Mouse (Mus musculus) yolk sac, embryonic 10.5 days (tissue): ENCODE results near the gene Trim30a.
A peak's percentile ranks its signal among the peaks of the same experiment; 100 is the strongest.
"Not testable (repeated sequence)": the region's sequence is repeated elsewhere in the genome, so short reads cannot be mapped to it uniquely, and the experiment has no call there.

Experiments used
- DNase-seq: peaks from one replicate; pipeline ENCODE4 v3.0.0-alpha.2; 2017; ENCODE audit warnings: low spot score

Gene Trim30a

DNA sequence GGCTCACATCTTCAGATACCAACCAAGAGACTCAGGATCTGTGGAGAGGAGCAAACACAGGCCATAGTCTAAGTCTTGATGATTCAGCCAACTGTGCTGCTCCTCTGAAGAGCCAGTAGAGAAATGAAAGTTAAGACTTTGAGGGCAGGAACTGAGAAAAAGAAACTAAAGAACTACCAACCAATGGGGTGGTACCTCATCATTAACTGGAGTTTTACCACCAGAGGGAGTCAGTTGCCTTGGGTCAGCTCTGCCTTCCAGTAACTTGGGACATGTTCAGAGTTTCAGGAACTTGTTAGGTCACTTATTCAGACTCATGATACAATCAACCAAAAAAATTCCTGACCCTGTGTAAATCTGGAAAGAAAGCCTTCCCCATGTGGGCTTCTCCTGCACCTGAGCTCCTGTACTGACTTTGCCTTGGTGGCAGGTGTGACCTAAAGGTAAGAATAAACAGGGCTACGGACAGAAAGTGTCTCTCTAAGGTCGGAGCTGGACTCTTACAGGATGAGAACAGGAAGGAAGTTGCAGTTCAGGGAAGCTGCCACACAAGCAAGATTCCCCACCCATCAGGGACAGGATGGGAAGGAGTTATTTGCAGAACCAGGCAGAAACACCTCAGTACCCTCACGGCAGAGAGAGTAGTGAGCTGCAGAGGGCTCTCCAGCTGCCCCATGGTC lies at the start of gene Trim30a:
Gene Trim30a, minus strand, starts transcription at position 129 of the 680 bp plus-strand sequence.
- DNase-seq: peak; percentile 8

DNA sequence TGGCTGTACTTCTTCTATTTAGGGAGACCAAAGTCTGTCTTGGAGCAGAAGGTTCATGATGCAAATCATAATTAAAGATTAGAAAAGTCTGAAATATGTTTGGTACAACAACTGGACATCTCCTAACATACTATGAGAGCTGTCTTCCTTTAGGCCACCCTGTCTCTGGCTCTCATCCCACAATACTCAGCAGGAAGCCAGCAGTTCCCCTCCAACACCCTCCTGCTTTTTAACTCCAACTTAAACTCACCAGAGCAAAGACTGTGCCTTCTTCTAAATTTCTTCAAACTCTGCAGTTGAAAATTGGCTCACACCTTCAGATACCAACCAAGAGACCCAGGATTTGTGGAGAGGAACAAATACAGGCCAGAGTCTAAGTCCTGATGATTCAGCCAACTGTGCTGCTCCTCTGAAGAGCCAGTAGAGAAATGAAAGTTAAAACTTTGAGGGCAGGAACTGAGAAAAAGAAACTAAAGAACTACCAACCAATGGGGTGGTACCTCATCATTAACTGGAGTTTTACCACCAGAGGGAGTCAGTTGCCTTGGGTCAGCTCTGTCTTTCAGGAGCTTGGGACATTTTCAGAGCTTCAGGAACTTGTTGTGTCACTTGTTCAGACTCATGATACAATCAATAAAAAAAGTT lies 42.5 kb upstream of the Trim30a start, which contains the start of gene Trim30d:
Gene Trim30d, minus strand, starts transcription at position 429 of the 645 bp plus-strand sequence.
- DNase-seq: not testable (repeated sequence)

DNA sequence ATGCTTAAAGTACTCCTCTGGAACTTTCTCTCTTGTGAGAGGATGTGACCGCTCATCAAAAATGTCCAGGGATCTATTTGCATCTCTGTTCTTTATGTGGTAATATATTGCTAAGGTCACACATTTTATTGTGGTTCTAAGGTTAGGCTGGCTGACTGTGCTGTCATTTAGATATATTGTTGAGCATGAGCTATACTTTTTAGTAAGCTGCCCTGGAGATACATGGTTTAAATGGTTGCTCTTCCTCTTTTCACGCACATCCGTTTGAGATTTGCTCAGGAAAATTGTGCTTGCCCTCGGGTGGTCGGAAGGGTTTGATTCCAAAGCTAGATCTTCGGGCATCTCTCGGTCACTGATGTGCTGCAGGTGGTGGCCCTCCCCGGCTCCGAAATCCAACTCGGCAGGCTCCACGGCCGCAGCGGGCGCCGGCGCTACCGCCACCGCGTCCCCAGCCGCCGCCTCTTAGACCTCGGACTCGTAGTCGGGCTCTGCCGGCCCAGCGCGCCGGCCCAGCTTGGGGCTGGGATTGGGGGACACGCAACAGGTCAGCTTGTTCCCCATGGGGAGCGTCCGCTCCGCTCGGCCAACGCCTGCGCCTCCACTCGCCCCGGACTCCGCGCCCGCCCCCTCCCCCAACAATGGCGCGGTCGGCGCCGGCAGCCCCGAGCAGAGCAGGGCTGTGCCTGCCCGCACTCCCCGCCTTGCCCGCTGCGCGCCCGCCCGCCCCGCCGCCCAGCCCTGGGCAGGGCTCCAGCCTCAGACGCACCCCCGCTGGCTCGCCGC lies 36.8 kb upstream of the Trim30a start:
- DNase-seq: peak; percentile 26

DNA sequence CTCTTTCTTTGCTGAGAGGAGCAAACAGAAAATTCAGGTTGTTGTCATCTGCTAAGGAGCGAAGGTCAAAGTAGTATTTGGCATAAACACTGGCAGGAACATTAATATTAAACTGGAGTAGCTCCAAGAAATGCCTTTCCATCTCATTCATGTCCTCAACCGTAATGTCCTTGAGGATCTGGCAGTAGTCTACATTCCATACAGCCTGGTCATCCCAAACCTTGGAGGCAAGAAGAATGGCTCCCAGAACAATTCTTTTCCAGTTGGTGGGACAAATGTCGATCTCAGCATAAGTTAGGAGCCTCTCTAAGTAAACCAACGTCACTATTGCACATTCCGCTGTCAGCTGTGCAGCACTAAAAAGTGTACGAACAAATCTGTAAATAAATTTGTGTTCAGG lies 36.2 kb upstream of the Trim30a start:
- DNase-seq: not testable (repeated sequence)

DNA sequence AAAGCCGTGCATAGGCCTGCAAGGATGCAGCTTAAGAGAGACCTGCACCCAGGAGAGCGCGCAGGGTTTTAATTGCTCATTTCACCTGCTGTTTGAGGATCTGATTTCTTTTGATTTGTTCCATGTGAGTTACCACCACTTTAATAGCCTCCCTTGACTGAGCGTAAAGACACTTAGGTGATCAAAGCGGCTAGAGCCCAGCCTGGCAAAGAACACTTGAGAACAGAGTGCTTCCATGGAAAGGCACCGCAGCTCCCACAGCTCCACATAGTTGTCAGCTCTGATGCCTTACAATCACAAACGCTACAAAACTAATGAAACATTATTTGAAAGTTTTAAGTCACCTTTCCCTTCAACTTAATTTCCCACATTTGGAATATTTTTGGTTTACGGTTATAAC lies 34.5 kb upstream of the Trim30a start:
- not testable (repeated sequence) for DNase-seq

DNA sequence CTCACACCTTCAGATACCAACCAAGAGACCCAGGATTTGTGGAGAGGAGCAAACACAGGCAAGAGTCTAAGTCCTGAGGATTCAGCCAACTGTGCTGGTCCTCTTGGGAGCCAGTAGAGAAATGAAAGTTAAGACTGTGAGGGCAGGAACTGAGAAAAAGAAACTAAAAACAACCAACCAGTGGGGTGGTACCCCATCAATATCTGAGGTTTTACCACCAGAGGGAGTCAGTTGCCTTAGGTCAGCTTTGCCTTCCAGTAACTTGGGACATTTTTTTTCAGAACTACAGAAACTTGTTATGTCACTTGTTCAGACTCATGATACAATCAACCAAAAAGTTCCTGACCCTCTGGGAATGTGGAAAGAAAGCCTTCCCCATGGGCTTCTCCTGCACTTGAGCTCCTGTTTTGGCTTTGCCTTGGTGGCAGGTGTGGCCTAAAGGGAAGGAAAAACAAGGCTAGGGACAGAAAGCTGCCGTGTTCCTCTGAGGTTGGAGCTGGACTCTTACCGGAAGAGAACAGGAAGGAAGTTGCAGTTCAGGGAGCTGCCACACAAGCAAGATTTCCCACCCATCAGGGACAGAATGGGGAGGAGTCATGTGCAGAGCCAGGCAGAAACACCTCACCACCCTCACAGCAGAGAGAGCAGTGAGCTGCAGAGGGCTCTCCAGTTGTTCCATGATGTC lies 18.9 kb downstream of the Trim30a start:
- peak; percentile 26 for DNase-seq

DNA sequence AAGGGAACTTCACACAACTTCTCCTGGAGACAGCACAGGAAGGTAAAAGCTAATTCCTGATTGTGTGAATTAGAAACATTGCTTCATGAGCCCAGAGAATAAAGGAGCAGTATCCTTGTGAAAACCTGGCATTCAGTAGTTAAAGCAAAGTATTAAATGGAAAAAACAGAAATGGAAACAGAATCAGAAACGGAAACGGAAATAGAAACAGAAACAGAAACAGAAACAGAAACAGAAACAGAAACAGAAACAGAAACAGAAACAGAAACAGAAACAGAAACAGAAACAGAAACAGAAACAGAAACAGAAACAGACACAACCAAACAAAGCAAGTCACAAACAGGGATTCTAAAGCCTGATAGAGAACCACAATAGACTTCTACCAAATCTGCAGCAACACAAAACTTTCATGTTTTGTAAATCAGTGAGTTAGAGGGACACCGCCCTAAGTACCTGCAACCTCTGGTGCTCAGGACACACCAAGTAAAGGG lies 60.5 kb downstream of the Trim30a start:
- DNase-seq: no peak

DNA sequence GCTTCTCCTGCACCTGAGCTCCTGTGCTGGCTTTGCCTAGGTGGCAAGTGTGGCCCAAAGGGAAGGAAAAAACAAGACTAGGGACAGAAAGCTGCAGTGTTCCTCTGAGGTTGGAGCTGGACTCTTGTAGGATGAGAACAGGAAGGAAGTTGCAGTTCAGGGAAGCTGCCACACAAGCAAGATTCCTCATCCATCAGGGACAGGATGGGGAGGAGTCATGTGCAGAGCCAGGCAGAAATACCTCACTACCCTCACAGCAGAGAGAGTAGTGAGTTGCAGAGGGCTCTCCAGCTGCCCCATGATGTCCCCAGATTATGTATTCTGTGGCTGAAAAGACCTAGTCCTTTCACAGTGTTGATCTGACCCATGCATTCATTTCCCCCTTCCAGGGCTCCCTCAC lies 63.9 kb downstream of the Trim30a start:
- DNase-seq: no peak

DNA sequence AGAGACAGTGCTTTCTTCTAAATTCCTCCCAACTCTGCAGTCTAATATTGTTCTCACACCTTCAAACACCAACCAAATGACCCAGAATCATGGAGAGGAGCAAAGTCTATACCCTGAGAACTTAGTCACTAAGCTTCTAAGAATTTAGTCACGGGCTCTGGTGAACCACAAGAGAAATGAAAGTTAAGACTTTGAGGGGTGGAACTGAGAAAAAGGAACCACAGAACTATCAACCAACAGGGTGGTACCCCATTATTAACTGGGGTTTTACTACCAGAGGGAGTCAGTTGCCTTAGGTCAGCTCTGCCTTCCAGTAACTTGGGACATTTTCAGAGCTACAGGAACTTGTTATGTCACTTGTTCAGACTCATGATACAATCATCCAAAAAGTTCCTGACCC lies 64.3 kb downstream of the Trim30a start, which contains the start of gene Trim30c:
Gene Trim30c, minus strand, starts transcription at position 140 of the 400 bp plus-strand sequence.
- DNase-seq: no peak

DNA sequence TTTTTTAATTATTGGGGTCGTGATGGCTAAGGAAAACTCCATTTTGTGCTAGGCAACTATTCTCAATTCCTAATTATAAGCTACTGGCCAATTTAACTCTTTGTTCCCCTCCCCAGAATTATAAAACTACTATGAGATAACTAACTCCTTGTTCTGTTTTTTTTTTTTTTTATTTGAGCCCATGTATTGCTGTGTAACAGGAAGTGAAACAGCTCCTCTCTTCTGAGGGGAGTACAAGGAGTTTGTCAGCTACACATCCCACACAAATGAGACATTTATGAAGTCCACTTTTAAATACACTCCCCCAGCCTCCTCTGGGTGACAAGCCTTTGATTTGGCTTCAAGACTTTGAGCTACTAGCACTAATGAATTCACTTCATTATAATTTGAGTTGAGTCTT lies 66.5 kb downstream of the Trim30a start:
- no peak for DNase-seq

DNA sequence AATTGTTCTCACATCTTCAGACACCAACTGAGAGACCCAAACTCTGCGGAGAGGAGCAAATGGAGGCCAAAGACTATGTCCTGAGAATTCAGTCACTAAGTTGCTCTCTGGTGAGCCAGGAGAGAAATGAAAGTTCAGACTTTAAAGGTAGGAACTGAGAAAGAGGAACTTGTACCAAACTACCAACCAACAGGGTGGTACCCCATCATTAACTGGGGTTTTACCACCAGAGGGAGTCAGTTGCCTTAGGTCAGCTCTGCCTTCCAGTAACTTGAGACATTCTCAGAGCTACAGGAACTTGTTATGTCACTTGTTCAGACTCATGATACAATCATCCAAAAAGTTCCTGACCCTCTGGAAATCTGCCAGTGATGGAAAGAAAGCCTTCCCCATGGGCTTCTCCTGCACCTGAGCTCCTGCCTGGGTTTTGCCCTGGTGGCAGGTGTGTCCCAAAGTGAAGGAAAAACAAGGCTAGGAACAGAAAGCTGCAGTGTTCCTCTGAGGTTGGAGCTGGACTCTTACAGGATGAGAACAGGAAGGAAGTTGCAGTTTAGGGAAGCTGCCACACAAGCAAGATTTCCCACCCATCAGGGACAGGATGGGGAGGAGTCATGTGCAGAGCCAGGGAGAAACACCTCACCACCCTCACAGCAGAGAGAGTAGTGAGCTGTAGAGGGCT lies 95.1 kb downstream of the Trim30a start, which contains the start of gene Trim30b:
Gene Trim30b, minus strand, starts transcription at position 149 of the 679 bp plus-strand sequence.
- no peak for DNase-seq

DNA sequence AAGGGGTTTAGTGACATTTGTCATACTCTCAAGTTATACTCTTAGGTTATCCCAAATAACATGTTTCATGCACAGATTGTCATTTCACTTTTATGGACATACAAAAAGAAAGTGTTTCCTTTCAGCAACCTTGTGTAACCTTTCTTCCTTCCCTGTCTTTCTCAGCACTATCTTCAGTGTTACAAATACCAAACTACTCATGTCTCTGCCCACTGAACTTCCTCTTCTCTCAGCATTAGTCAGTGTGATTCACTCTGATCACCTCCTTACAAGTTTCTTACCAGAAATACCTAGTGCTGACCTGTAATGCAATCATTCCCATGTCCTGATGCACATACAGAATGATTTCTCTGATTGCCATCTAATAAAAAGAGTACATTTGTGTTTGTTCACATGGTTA lies 98.7 kb downstream of the Trim30a start:
- no peak for DNase-seq
